9 mouse cellular contexts compared by ENCODE assay signal in the genomic region with DNA sequence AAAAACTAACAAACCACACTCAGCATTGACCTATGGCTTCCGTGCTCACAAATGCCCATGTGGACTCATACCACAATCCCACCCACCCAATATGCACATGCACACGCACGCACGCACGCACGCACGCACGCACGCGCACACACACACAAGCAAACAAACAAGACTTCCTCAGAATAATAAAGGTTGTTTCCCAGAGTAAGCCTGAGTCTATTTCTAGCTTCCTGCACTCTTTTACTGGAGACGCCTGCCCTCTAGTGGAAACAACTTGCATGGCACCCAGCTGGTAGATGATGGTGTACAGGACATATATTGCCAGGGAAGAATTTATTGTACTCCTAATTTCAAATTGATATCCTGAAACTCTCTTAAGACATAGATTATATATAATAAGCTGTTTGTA. TPM values are rescaled to one million over a fixed set of nuclear protein-coding genes. Genes with fewer than 3 reads are reported as not detected.
DNase-seq lines count a peak whose midpoint lies in the region; ATAC-seq and TF ChIP-seq lines count a peak whose summit lies in the region.
"Had no signal": no experiment of that assay in that cellular context is flagged by ENCODE, and none has a peak within 500 bp of the region (broad histone marks: within the 10 kb centered on the region; RNA-seq: fewer than 3 reads in every experiment).

No protein-coding gene starts in this region.

- intact Hi-C loops in heart, postnatal 25 days (cut with DNase I), result loop anchor here (5.0 kb wide), 1 partner anchor 239 kb away; no protein-coding TSS in a partner anchor

- H3K36me3 ChIP-seq in ES-E14 (ENCODE audit: control insufficient read depth, insufficient read depth, low read length, poor library complexity, severe bottlenecking), result no peaks in the 10 kb centered on the region
- no peaks in the 10 kb centered on the region for H3K36me3 ChIP-seq in forebrain, embryonic 13.5 days (ENCODE audit: poor library complexity, severe bottlenecking)
- no peaks in the 10 kb centered on the region for H3K36me3 ChIP-seq in neural tube, embryonic 15.5 days
- H3K36me3 ChIP-seq in thymus, adult 2 months (ENCODE audit: control insufficient read depth, insufficient read depth, low read length), result no peaks in the 10 kb centered on the region

- no peak overlapping the region for H3K4me3 ChIP-seq in ES-E14 (ENCODE audit: insufficient read depth in 1 of 2, low read depth in 1 of 2, low read length in 2 of 2, poor library complexity in 1 of 2, severe bottlenecking in 1 of 2)
- no peak overlapping the region for H3K4me3 ChIP-seq in forebrain, embryonic 13.5 days
- no peak overlapping the region for H3K4me3 ChIP-seq in lung, adult 2 months (replicated peaks; ENCODE audit: extremely low read depth, low read depth, low read length)
- no peak overlapping the region for H3K4me3 ChIP-seq in neural tube, embryonic 15.5 days (replicated peaks)
- H3K4me3 ChIP-seq in thymus, adult 2 months (ENCODE audit: control insufficient read depth, insufficient read depth, low read length), result no peak overlapping the region

- 18% methylated on average over 11 of the region's 11 CpGs for WGBS in forebrain, embryonic 13.5 days
- WGBS in lung, adult 2 months, result 15% methylated on average over 11 of the region's 11 CpGs
- WGBS in neural tube, embryonic 15.5 days, result 22% methylated on average over 11 of the region's 11 CpGs
- 13% methylated on average over 11 of the region's 11 CpGs for WGBS in thymus, adult 2 months

- no peak for TF ChIP-seq POLR2A in lung, adult 2 months (IDR thresholded peaks at IDR 0.05; ENCODE audit: borderline replicate concordance, extremely low read depth, low read depth, low read length)
- no peak for TF ChIP-seq POLR2A in thymus, adult 2 months (IDR thresholded peaks at IDR 0.05; ENCODE audit: control insufficient read depth, extremely low read depth, insufficient read depth, low read length, poor library complexity)

- H3K4me2 ChIP-seq in forebrain, embryonic 13.5 days, result 0 out of 2 replicates have a peak overlapping the region, but pooled peaks have one; percentile 18
- peak overlapping the region; percentile 42 for H3K4me2 ChIP-seq in neural tube, embryonic 15.5 days

- in situ Hi-C loops in ES-E14 (cut with MboI; ENCODE audit: low sequenced_read_pairs in 2 of 2, unreplicated experiment in 2 of 2), result loop anchor here in 1 of 2 experiments (25.0 kb wide), 1 partner anchor 244 kb away; no protein-coding TSS in a partner anchor

- peak; percentile 94 for ATAC-seq in forebrain, embryonic 13.5 days
- ATAC-seq in neural tube, embryonic 15.5 days (ENCODE audit: low FRiP score), result peak; percentile 86

- no peaks in the 10 kb centered on the region for H3K4me1 ChIP-seq in ES-E14 (ENCODE audit: control insufficient read depth in 2 of 2, insufficient read depth in 2 of 2, low read length in 2 of 2, poor library complexity in 1 of 2)
- H3K4me1 ChIP-seq in forebrain, embryonic 13.5 days, result no peaks in the 10 kb centered on the region
- H3K4me1 ChIP-seq in lung, adult 2 months (ENCODE audit: control insufficient read depth, insufficient read depth, low read length), result no peaks in the 10 kb centered on the region
- H3K4me1 ChIP-seq in neural tube, embryonic 15.5 days, result no peaks in the 10 kb centered on the region
- H3K4me1 ChIP-seq in thymus, adult 2 months (replicated peaks; ENCODE audit: control insufficient read depth, insufficient read depth, low read length), result no peaks in the 10 kb centered on the region

- no peaks in the 10 kb centered on the region for H3K9me3 ChIP-seq in ES-E14 (ENCODE audit: control insufficient read depth, insufficient read depth, low read depth, low read length)
- no peaks in the 10 kb centered on the region for H3K9me3 ChIP-seq in forebrain, embryonic 13.5 days (replicated peaks)
- no peaks in the 10 kb centered on the region for H3K9me3 ChIP-seq in neural tube, embryonic 15.5 days (replicated peaks)

- H3K27ac ChIP-seq in ES-E14 (ENCODE audit: insufficient read depth, low read depth, low read length, poor library complexity, severe bottlenecking), result no peak overlapping the region
- H3K27ac ChIP-seq in forebrain, embryonic 13.5 days, result no peak overlapping the region
- no peak overlapping the region for H3K27ac ChIP-seq in neural tube, embryonic 15.5 days (replicated peaks)
- H3K27ac ChIP-seq in thymus, adult 2 months (ENCODE audit: control insufficient read depth, insufficient read depth, low read length), result no peak overlapping the region
- H3K27ac ChIP-seq: macrophage had no signal

- H3K27me3 ChIP-seq in forebrain, embryonic 13.5 days, result no peaks in the 10 kb centered on the region
- H3K27me3 ChIP-seq in neural tube, embryonic 15.5 days (replicated peaks), result no peaks in the 10 kb centered on the region
- no peaks in the 10 kb centered on the region for H3K27me3 ChIP-seq in thymus, adult 2 months (ENCODE audit: control insufficient read depth, insufficient read depth, low read length)

- TF ChIP-seq CTCF in lung, adult 2 months (IDR thresholded peaks at IDR 0.05; ENCODE audit: insufficient read depth, low read length), result peak; percentile 55; the same call in 1 of the 2 replicates
- TF ChIP-seq CTCF in thymus, adult 2 months (IDR thresholded peaks at IDR 0.05; ENCODE audit: borderline replicate concordance, control insufficient read depth, extremely low read depth, insufficient read depth, low read length, poor library complexity), result peak; percentile 53; the same call in 1 of the 2 replicates

- no peak overlapping the region for H3K9ac ChIP-seq in ES-E14 (ENCODE audit: insufficient read depth, low read depth, low read length, poor library complexity, severe bottlenecking)
- H3K9ac ChIP-seq in forebrain, embryonic 13.5 days, result no peak overlapping the region
- H3K9ac ChIP-seq in neural tube, embryonic 15.5 days (replicated peaks), result no peak overlapping the region

- peak; percentile 60 for DNase-seq in ES-E14 (ENCODE audit: low read depth, low spot score)
- DNase-seq in c-Kit-positive CD71-positive TER-119-negative erythroid progenitor cells, embryonic 14.5 days (ENCODE audit: low read depth), result peak; percentile 53
- peak; percentile 12 for DNase-seq in heart, postnatal 25 days (ENCODE audit: low spot score)
- peak; percentile 86 for DNase-seq in layer of hippocampus, adult 11-12 months (ENCODE audit: low spot score)
- DNase-seq in lung, adult 2 months, result peak; percentile 55
- peak; percentile 63 for DNase-seq in thymus, adult 2 months

TF ChIP-seq in ES-E14, 5 proteins besides CTCF, POLR2A, EP300 and RAD21:
- TF ChIP-seq MAFK (IDR thresholded peaks at IDR 0.05; ENCODE audit: insufficient read depth, low read depth, low read length) (no peak), ZC3H11A (IDR thresholded peaks at IDR 0.05; ENCODE audit: borderline replicate concordance, low read depth, low read length) (peak; percentile 82; the same call in 1 of the 2 replicates)

RNA-seq across cellular contexts. Expression of a gene that starts 29.8 kb away (rescaled TPM):
- total RNA-seq in ES-E14 (2012; rRNA removed), result 0.85 TPM in 1 of 2 replicates, not detected in the other
- polyA plus RNA-seq in forebrain, embryonic 13.5 days (2015; fragmentation: Nextera tagmentation; extraction: Ambion mirVana), result 1.0 and 1.5 TPM in 2 replicates
- under 1 TPM; 0.78 to 0.89 TPM for total RNA-seq in heart, postnatal 25 days (2021)
- polyA plus RNA-seq in lung, adult 2 months (2012; rRNA removed), result 0.26 and 3.8 TPM in 2 replicates
- 0.40 TPM in 1 of 2 replicates, not detected in the other for polyA plus RNA-seq in neural tube, embryonic 15.5 days (2015; fragmentation: Nextera tagmentation; extraction: Ambion mirVana)
- polyA plus RNA-seq in thymus, adult 2 months (2012; rRNA removed), result 2.6 and 3.1 TPM in 2 replicates

Comparison
In these comparisons a context has a peak if more than half of its experiments do, and no peak if none do; other contexts are left out.
1. DNase-seq: peak in every context shown above with its lines; median percentile 86 in layer of hippocampus, adult 11-12 months; 63 in thymus, adult 2 months; 60 in ES-E14; 55 in lung, adult 2 months; 53 in c-Kit-positive CD71-positive TER-119-negative erythroid progenitor cells, embryonic 14.5 days; 12 in heart, postnatal 25 days.